ENCODE assay signal across 20 mouse cellular contexts in genomic region chr12:106842396-106842795, GRCm38 (mm10).
DNase-seq lines count a peak whose midpoint lies in the region; ATAC-seq lines count a peak whose summit lies in the region.
"Had no signal": no experiment of that assay in that cellular context is flagged by ENCODE, and none has a peak within 500 bp of the region (broad histone marks: within the 10 kb centered on the region; RNA-seq: fewer than 3 reads in every experiment).

No protein-coding gene starts in this region.

- no peak overlapping the region for H3K9ac ChIP-seq in hindbrain, embryonic 14.5 days
- no peak overlapping the region for H3K9ac ChIP-seq in forebrain, embryonic 16.5 days (replicated peaks; ENCODE audit: low read depth, low read length)
- H3K9ac ChIP-seq in neural tube, embryonic 15.5 days (replicated peaks) = no peak overlapping the region
- H3K9ac ChIP-seq: heart, embryonic 15.5 days; liver, embryonic 12.5 days; lung, embryonic 14.5 days; midbrain, embryonic 12.5 days had no signal

- peak overlapping the region; percentile 59 for H3K27ac ChIP-seq in hindbrain, embryonic 10.5 days
- H3K27ac ChIP-seq in hindbrain, embryonic 14.5 days = no peak overlapping the region
- peak overlapping the region; percentile 69 for H3K27ac ChIP-seq in embryonic facial prominence, embryonic 10.5 days (replicated peaks)
- H3K27ac ChIP-seq in forebrain, embryonic 16.5 days (ENCODE audit: low read length) = peak overlapping the region; percentile 58
- H3K27ac ChIP-seq in neural tube, embryonic 15.5 days (replicated peaks) = no peak overlapping the region
- H3K27ac ChIP-seq: heart, adult 2 months; heart, embryonic 15.5 days; liver, embryonic 12.5 days; midbrain, embryonic 12.5 days had no signal

- no peak for DNase-seq in hindbrain, embryonic 10.5 days (ENCODE audit: low spot score)
- DNase-seq in hindbrain, embryonic 14.5 days (ENCODE audit: low spot score) = no peak
- DNase-seq in embryonic facial prominence, embryonic 10.5 days (ENCODE audit: low spot score) = no peak
- DNase-seq in large intestine, adult 2 months (ENCODE audit: low read depth, low spot score) = peak; percentile 1
- DNase-seq in cerebellum, postnatal 14 days = no peak
- DNase-seq: adrenal gland, postnatal 25 days; cerebellum, adult 8-10 months; gastrocnemius, postnatal 10 days; heart, adult 2 months; kidney, adult 8-10 months; kidney, postnatal 4 days; lung, embryonic 14.5 days; lung, postnatal 4 days; right cerebral cortex, postnatal 14 days had no signal

- ATAC-seq in hindbrain, embryonic 14.5 days (ENCODE audit: low FRiP score) = no peak
- peak; percentile 29; the same call in 1 of the 2 replicates for ATAC-seq in forebrain, embryonic 16.5 days
- ATAC-seq in neural tube, embryonic 15.5 days (ENCODE audit: low FRiP score) = no peak
- ATAC-seq: activated CD4-positive, CD25-positive, alpha-beta regulatory T cell, adult 4 months; liver, embryonic 12.5 days had no signal

- H3K4me3 ChIP-seq in hindbrain, embryonic 10.5 days = no peak overlapping the region
- no peak overlapping the region for H3K4me3 ChIP-seq in hindbrain, embryonic 14.5 days (replicated peaks; ENCODE audit: low read length)
- no peak overlapping the region for H3K4me3 ChIP-seq in embryonic facial prominence, embryonic 10.5 days
- H3K4me3 ChIP-seq in forebrain, embryonic 16.5 days (replicated peaks; ENCODE audit: low read length) = no peak overlapping the region
- no peak overlapping the region for H3K4me3 ChIP-seq in neural tube, embryonic 15.5 days (replicated peaks)
- H3K4me3 ChIP-seq: heart, adult 2 months; heart, embryonic 15.5 days; liver, embryonic 12.5 days; midbrain, embryonic 12.5 days had no signal

- H3K4me2 ChIP-seq in hindbrain, embryonic 14.5 days (replicated peaks) = no peak overlapping the region
- H3K4me2 ChIP-seq in forebrain, embryonic 16.5 days (ENCODE audit: low read length) = no peak overlapping the region
- H3K4me2 ChIP-seq in neural tube, embryonic 15.5 days = no peak overlapping the region
- H3K4me2 ChIP-seq: heart, embryonic 15.5 days; liver, embryonic 12.5 days; lung, embryonic 14.5 days; midbrain, embryonic 12.5 days had no signal

- H3K27me3 ChIP-seq in hindbrain, embryonic 10.5 days (ENCODE audit: insufficient read depth, poor library complexity, severe bottlenecking) = peaks cover 26% of the 10 kb centered on the region
- H3K27me3 ChIP-seq in hindbrain, embryonic 14.5 days (ENCODE audit: control insufficient read depth, insufficient read depth, low read length) = no peaks in the 10 kb centered on the region
- peaks cover 16% of the 10 kb centered on the region for H3K27me3 ChIP-seq in embryonic facial prominence, embryonic 10.5 days (replicated peaks; ENCODE audit: low read depth, poor library complexity, severe bottlenecking)
- no peaks in the 10 kb centered on the region for H3K27me3 ChIP-seq in forebrain, embryonic 16.5 days (replicated peaks; ENCODE audit: control insufficient read depth, insufficient read depth, low read length)
- no peaks in the 10 kb centered on the region for H3K27me3 ChIP-seq in neural tube, embryonic 15.5 days (replicated peaks)
- H3K27me3 ChIP-seq: heart, embryonic 15.5 days; liver, embryonic 12.5 days had no signal

- H3K9me3 ChIP-seq in hindbrain, embryonic 10.5 days = no peaks in the 10 kb centered on the region
- no peaks in the 10 kb centered on the region for H3K9me3 ChIP-seq in hindbrain, embryonic 14.5 days (ENCODE audit: control insufficient read depth, low read length)
- H3K9me3 ChIP-seq in embryonic facial prominence, embryonic 10.5 days = peaks cover 3% of the 10 kb centered on the region; the same call in 1 of the 2 replicates
- 0 out of 2 replicates have a peak, but pooled peaks cover 5% of the 10 kb centered on the region for H3K9me3 ChIP-seq in forebrain, embryonic 16.5 days (ENCODE audit: control insufficient read depth, low read length)
- no peaks in the 10 kb centered on the region for H3K9me3 ChIP-seq in neural tube, embryonic 15.5 days (replicated peaks)
- H3K9me3 ChIP-seq: heart, embryonic 15.5 days; liver, embryonic 12.5 days; midbrain, embryonic 12.5 days had no signal

- H3K36me3 ChIP-seq in hindbrain, embryonic 10.5 days = no peaks in the 10 kb centered on the region
- H3K36me3 ChIP-seq in hindbrain, embryonic 14.5 days (replicated peaks; ENCODE audit: control insufficient read depth, insufficient read depth) = no peaks in the 10 kb centered on the region
- H3K36me3 ChIP-seq in embryonic facial prominence, embryonic 10.5 days (replicated peaks) = no peaks in the 10 kb centered on the region
- H3K36me3 ChIP-seq in forebrain, embryonic 16.5 days (ENCODE audit: control insufficient read depth, insufficient read depth) = no peaks in the 10 kb centered on the region
- no peaks in the 10 kb centered on the region for H3K36me3 ChIP-seq in neural tube, embryonic 15.5 days
- H3K36me3 ChIP-seq: heart, embryonic 15.5 days; liver, embryonic 12.5 days; midbrain, embryonic 12.5 days had no signal

- WGBS in hindbrain, embryonic 10.5 days = 52% methylated on average over 8 of the region's 8 CpGs
- 47% methylated on average over 8 of the region's 8 CpGs for WGBS in hindbrain, embryonic 14.5 days
- 48% methylated on average over 8 of the region's 8 CpGs for WGBS in embryonic facial prominence, embryonic 10.5 days
- WGBS in forebrain, embryonic 16.5 days = 50% methylated on average over 8 of the region's 8 CpGs
- 18% methylated on average over 8 of the region's 8 CpGs for WGBS in large intestine, adult 2 months
- 49% methylated on average over 8 of the region's 8 CpGs for WGBS in neural tube, embryonic 15.5 days

- peaks cover 38% of the 10 kb centered on the region for H3K4me1 ChIP-seq in hindbrain, embryonic 10.5 days (replicated peaks)
- H3K4me1 ChIP-seq in hindbrain, embryonic 14.5 days (replicated peaks; ENCODE audit: control insufficient read depth, insufficient read depth, low read length) = peaks cover 14% of the 10 kb centered on the region
- peaks cover 42% of the 10 kb centered on the region for H3K4me1 ChIP-seq in embryonic facial prominence, embryonic 10.5 days
- peaks cover 34% of the 10 kb centered on the region for H3K4me1 ChIP-seq in forebrain, embryonic 16.5 days (replicated peaks; ENCODE audit: control insufficient read depth, insufficient read depth, low read length)
- H3K4me1 ChIP-seq in neural tube, embryonic 15.5 days = peaks cover 22% of the 10 kb centered on the region
- H3K4me1 ChIP-seq: heart, embryonic 15.5 days; liver, embryonic 12.5 days had no signal

Comparison
In these comparisons a context has a peak if more than half of its experiments do, and no peak if none do; other contexts are left out.
1. H3K27ac ChIP-seq: peak in hindbrain, embryonic 10.5 days (single experiment), embryonic facial prominence, embryonic 10.5 days (single experiment) and forebrain, embryonic 16.5 days (single experiment); none in hindbrain, embryonic 14.5 days (single experiment) and neural tube, embryonic 15.5 days (single experiment).